Mouse (Mus musculus): ENCODE data around the gene Nod2.

DNA sequence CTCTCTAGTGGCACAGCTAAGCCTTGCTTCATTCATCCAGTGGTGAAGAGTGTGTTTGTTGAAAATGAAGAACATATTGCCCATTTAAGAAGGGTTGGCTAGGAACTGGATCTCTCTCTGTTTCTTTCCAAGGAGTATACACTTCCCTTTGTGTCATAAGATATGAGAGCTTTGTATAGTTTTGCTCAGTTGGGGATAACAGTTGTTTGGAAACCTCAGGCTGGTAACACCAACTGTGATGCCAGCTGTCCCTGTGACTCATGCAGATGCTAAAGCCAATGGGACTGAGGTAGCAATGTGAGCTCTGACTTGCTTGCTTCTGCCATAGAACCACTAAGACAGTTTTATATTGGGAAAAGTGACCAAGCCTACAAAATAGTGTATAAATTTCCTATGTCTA lies 8.2 kb downstream of the Nod2 start:
- TF ChIP-seq CTCF (IDR thresholded peaks at IDR 0.05; ENCODE audit: borderline replicate concordance, insufficient read depth, low read length) (no peak), POLR2A (IDR thresholded peaks at IDR 0.05; ENCODE audit: low read depth, low read length) (no peak)
